Mouse (Mus musculus) Patski (cell line): ENCODE results near the gene Lyg1. TPM values are rescaled to one million over a fixed set of nuclear protein-coding genes. Genes with fewer than 3 reads are reported as not detected.

Source experiments
- ATAC-seq: fragments of 100-300 bp; one replicate; pipeline ENCODE4 v1.8.0; 2021
- CTCF ChIA-PET: fragments of 350-600 bp; sonication (Branson Sonifier 250); formaldehyde crosslinking; loops from one replicate; lab custom pipeline; 2022; ENCODE audit warnings: inconsistent platforms; lab: Charles Lee
- POLR2A ChIA-PET: fragments of 350-600 bp; sonication (Branson Sonifier 250); formaldehyde crosslinking; loops from one replicate; lab custom pipeline; 2022; ENCODE audit warnings: antibody characterized with exemption, inconsistent platforms; lab: Charles Lee
- DNase-seq: peaks from one replicate; pipeline ENCODE4 v3.0.0-alpha.2; 2011; ENCODE audit warnings: low read depth, low spot score
- H3K27me3 ChIP-seq: fragments of 371-371 bp; one replicate; pipeline ENCODE4 v1.5.1; 2021
- CTCF ChIP-seq: fragments of 100-300 bp; IDR thresholded peaks from one replicate; pipeline ENCODE4 v1.5.1; 2021
- in situ Hi-C: fragments of 300-500 bp; cut with MboI; formaldehyde crosslinking; loops from 3 replicates; pipeline ENCODE4 v1.11.1; 2018; ENCODE audit warnings: low pct_unique_long_range_greater_than_20kb, mixed read lengths
- polyA plus RNA-seq: library from polyadenylated mRNA; unstranded; gene quantifications from one replicate; pipeline ENCODE4 v1.2.3, GENCODE M21; 2021

Gene Lyg1
- polyA plus RNA-seq, result not detected

DNA sequence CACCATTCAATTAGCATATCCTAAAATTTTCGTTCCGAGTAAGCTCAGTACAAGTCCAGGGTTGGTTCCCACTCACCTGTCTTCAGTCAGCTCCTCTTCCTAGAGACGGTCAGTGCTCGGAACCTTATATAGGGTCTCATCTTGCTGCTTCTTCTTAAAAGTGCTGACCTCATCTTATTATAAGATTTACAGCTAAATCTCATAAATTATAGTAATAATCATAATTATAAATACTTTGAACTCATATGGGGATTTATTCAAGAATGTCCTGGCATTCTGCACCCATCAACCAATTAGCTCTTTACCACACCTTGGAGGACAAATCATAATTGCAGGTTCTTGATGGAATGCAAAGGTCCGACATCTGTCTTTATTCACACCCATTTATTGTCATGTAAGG, at the start of gene Lyg1:
Gene Lyg1 (minus strand): TSS at position 101 of the 400 bp plus-strand sequence.
- H3K27me3 ChIP-seq, result peaks cover 3% of the 10 kb centered on the region
- DNase-seq, result no peak
- no peak for TF ChIP-seq CTCF
- ATAC-seq, result no peak
- CTCF ChIA-PET, result no interaction called here
- POLR2A ChIA-PET, result no interaction called here
- in situ Hi-C loops, result no loop called here

- ATAC-seq (no peak), DNase-seq (no peak)
- ChIA-PET CTCF (no interaction called here), POLR2A (no interaction called here)
- no peak for TF ChIP-seq CTCF
- in situ Hi-C loops, result no loop called here
- no peaks in the 10 kb centered on the region for H3K27me3 ChIP-seq
Measured at GRCm38 (mm10) chr1:38006741-38007140, 49.2 kb upstream of the Lyg1 start.

- no peak for ATAC-seq
- in situ Hi-C loops, result no loop called here
- H3K27me3 ChIP-seq, result no peaks in the 10 kb centered on the region
- ChIA-PET CTCF (interaction anchor here (1.7 kb wide), 1 partner anchor 115 kb away, joined by 3 read pairs; no protein-coding TSS in a partner anchor), POLR2A (no interaction called here)
- TF ChIP-seq CTCF, result no peak
- no peak for DNase-seq
Measured at GRCm38 (mm10) chr1:38003046-38003445, 45.5 kb upstream of the Lyg1 start.

- in situ Hi-C loops, result no loop called here
- TF ChIP-seq CTCF, result no peak
- ChIA-PET CTCF (no interaction called here), POLR2A (no interaction called here)
- no peaks in the 10 kb centered on the region for H3K27me3 ChIP-seq
- no peak for DNase-seq
- ATAC-seq, result no peak
Measured at GRCm38 (mm10) chr1:38001956-38002355, 44.4 kb upstream of the Lyg1 start.

- DNase-seq, result no peak
- in situ Hi-C loops, result no loop called here
- H3K27me3 ChIP-seq, result no peaks in the 10 kb centered on the region
- ChIA-PET POLR2A (interaction anchor here (0.8 kb wide), 1 partner anchor 11 kb away, joined by 5 read pairs; no protein-coding TSS in a partner anchor), CTCF (interaction anchor here (0.7 kb wide), 1 partner anchor 9 kb away, joined by 3 read pairs; no protein-coding TSS in a partner anchor)
- no peak for ATAC-seq
- TF ChIP-seq CTCF, result no peak
Measured at GRCm38 (mm10) chr1:38000844-38001243, 43.3 kb upstream of the Lyg1 start.

- no peak for DNase-seq
- POLR2A ChIA-PET, result interaction anchor here (0.6 kb wide), 2 partner anchors 16 to 30 kb away, joined by 3 to 5 read pairs; no protein-coding TSS in a partner anchor
- in situ Hi-C loops, result loop anchor here (25.0 kb wide), 1 partner anchor 312 kb away; no protein-coding TSS in a partner anchor
- no peaks in the 10 kb centered on the region for H3K27me3 ChIP-seq
- TF ChIP-seq CTCF, result no peak
- no peak for ATAC-seq
- CTCF ChIA-PET, result interaction anchor here (1.4 kb wide), 1 partner anchor 31 kb away, joined by 3 read pairs; no protein-coding TSS in a partner anchor
Measured at GRCm38 (mm10) chr1:37999552-37999951, 42.0 kb upstream of the Lyg1 start.

DNA sequence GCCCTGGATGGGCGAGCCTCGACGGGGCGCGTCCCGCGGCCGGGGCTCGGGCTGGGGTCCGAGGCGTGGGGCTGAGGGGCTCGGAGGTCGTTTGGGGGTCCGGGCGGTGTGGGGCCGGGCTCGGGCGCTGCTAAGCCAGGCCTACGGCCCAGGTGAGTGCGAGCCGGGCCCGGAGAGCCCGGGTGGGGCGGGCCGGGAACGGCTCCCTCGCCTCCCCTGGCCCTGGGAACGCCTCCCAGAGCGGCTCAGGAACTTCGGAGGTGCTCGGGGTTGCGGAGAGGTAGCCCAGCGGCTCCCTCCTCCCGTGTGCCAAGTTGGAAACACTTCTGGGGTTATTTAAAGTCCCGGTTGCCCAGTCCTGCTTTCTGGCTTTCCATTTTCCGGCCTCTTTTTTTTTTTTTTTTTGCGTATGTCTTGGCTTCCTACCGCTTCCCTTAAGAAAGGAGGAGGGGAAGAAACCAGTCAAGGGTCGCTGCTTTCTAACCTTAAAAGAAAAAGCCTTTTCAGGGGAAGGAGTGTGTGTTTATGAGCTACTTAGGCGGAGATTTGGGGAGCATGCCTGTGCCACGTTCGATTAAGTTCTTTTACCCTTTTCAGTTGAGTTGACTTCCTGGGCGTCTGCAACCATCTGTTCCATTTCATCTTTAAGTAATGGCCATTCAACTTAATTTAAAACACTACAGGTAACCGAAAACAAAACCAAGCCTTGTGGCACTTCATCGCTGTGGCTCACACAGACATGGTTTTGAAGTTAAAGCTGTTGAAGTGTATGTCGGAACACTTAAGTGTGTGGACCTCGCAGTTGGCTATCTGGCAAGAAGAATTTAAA, 41.0 kb upstream of the Lyg1 start:
- in situ Hi-C loops, result loop anchor here (25.0 kb wide), 1 partner anchor 311 kb away; no protein-coding TSS in a partner anchor
- ChIA-PET POLR2A (interaction anchor here (0.6 kb wide), 1 partner anchor 27 kb away, joined by 6 read pairs; no protein-coding TSS in a partner anchor), CTCF (no interaction called here)
- DNase-seq (no peak), ATAC-seq (peak; percentile 21)
- H3K27me3 ChIP-seq, result no peaks in the 10 kb centered on the region
- no peak for TF ChIP-seq CTCF

- peak; percentile 93 for ATAC-seq
- ChIA-PET POLR2A (no interaction called here), CTCF (no interaction called here)
- H3K27me3 ChIP-seq, result no peaks in the 10 kb centered on the region
- no peak for DNase-seq
- no peak for TF ChIP-seq CTCF
- in situ Hi-C loops, result loop anchor here (25.0 kb wide), 1 partner anchor 311 kb away; no protein-coding TSS in a partner anchor
Measured at GRCm38 (mm10) chr1:37997867-37998266, 40.3 kb upstream of the Lyg1 start, which contains the start of the genes Txndc9 and Eif5b. Gene Txndc9 (minus strand): TSS chr1:37997893. Gene Eif5b (plus strand): TSS chr1:37998010.

GRCm38 (mm10) chr1:37996877-37997484, 39.4 kb upstream of the Lyg1 start:
- TF ChIP-seq CTCF, result no peak
- no peaks in the 10 kb centered on the region for H3K27me3 ChIP-seq
- ChIA-PET CTCF (interaction anchor here (1.1 kb wide), 1 partner anchor 91 kb away, joined by 3 read pairs; no protein-coding TSS in a partner anchor), POLR2A (interaction anchor here (1.6 kb wide), 1 partner anchor 132 kb away, joined by 3 read pairs; no protein-coding TSS in a partner anchor)
- ATAC-seq, result peak; percentile 91
- peak; percentile 96 for DNase-seq
- in situ Hi-C loops, result loop anchor here (25.0 kb wide), 1 partner anchor 310 kb away; no protein-coding TSS in a partner anchor

GRCm38 (mm10) chr1:37996226-37996625, 38.7 kb upstream of the Lyg1 start:
- TF ChIP-seq CTCF, result no peak
- no peak for ATAC-seq
- DNase-seq, result no peak
- no peaks in the 10 kb centered on the region for H3K27me3 ChIP-seq
- CTCF ChIA-PET, result interaction anchor here (1.1 kb wide), 1 partner anchor 91 kb away, joined by 3 read pairs; no protein-coding TSS in a partner anchor
- POLR2A ChIA-PET, result interaction anchor here (1.6 kb wide), 1 partner anchor 132 kb away, joined by 3 read pairs; no protein-coding TSS in a partner anchor
- in situ Hi-C loops, result loop anchor here (25.0 kb wide), 1 partner anchor 309 kb away; no protein-coding TSS in a partner anchor
